ENCODE assay signal across 19 mouse cellular contexts in the genomic region with DNA sequence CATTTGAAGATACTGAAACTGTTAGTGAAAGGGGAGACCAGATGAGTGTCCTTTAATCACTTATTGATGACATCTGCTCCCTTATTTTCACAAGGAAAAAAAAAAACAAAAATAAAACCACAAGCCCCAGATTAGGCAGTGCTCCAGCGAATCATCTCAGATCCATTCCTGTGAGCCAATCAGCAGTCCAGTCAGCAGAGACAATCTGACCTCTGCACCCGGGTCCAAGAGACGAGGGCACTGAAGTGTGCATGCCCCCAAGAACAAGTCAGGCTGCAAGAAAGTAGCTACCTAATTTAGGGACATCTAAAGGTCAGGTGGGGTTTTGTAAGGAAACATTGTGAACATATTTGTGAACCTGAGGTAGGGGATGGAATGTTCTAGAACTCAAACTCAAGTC.
"Had no signal": no experiment of that assay in that cellular context is flagged by ENCODE, and none has a peak within 500 bp of the region (broad histone marks: within the 10 kb centered on the region; RNA-seq: fewer than 3 reads in every experiment).

No protein-coding gene starts in this region.

- H3K4me2 ChIP-seq: limb, embryonic 13.5 days; liver, embryonic 11.5 days; lung, embryonic 14.5 days; midbrain, embryonic 12.5 days; midbrain, embryonic 15.5 days; neural tube, embryonic 12.5 days; neural tube, embryonic 15.5 days had no signal

- H3K36me3 ChIP-seq: limb, embryonic 10.5 days; limb, embryonic 13.5 days; midbrain, embryonic 12.5 days; midbrain, embryonic 15.5 days; neural tube, embryonic 12.5 days; neural tube, embryonic 15.5 days had no signal

- H3K27me3 ChIP-seq: limb, embryonic 13.5 days; midbrain, embryonic 12.5 days; midbrain, embryonic 15.5 days; neural tube, embryonic 12.5 days; neural tube, embryonic 15.5 days had no signal

- DNase-seq: layer of hippocampus, adult 9-11 months; liver, postnatal 0 days; lung, embryonic 14.5 days; retina, postnatal 1 day; right cerebral cortex, postnatal 25 days; thymus, adult 18-20 months; thymus, postnatal 36 days had no signal

- H3K4me1 ChIP-seq: limb, embryonic 10.5 days; limb, embryonic 13.5 days; midbrain, embryonic 12.5 days; neural tube, embryonic 12.5 days had no signal

- H3K27ac ChIP-seq: layer of hippocampus, adult 2 months; limb, embryonic 10.5 days; limb, embryonic 13.5 days; liver, embryonic 14.5 days; macrophage; midbrain, embryonic 12.5 days; midbrain, embryonic 15.5 days; neural tube, embryonic 12.5 days; neural tube, embryonic 15.5 days had no signal

- H3K9me3 ChIP-seq: limb, embryonic 10.5 days; limb, embryonic 13.5 days; midbrain, embryonic 12.5 days; midbrain, embryonic 15.5 days; neural tube, embryonic 12.5 days; neural tube, embryonic 15.5 days had no signal

- ATAC-seq: intestine, postnatal 0 days; liver, postnatal 0 days; lung, postnatal 0 days; midbrain, embryonic 15.5 days had no signal

- H3K9ac ChIP-seq: limb, embryonic 13.5 days; liver, embryonic 14.5 days; liver, postnatal 0 days; lung, embryonic 14.5 days; midbrain, embryonic 12.5 days; midbrain, embryonic 15.5 days; neural tube, embryonic 12.5 days; neural tube, embryonic 15.5 days had no signal

- H3K4me3 ChIP-seq: layer of hippocampus, adult 2 months; limb, embryonic 10.5 days; limb, embryonic 13.5 days; midbrain, embryonic 12.5 days; midbrain, embryonic 15.5 days; neural tube, embryonic 12.5 days; neural tube, embryonic 15.5 days had no signal
